Mouse (Mus musculus) embryonic facial prominence, embryonic 10.5 days (tissue): ENCODE data around the gene 4932414N04Rik. TPM values are rescaled to one million over a fixed set of nuclear protein-coding genes. Genes with fewer than 3 reads are reported as not detected.

Experiments
- DNase-seq: peaks from one replicate; pipeline ENCODE4 v3.0.0-alpha.2; 2017; ENCODE audit warnings: low spot score
- H3K27ac ChIP-seq: fragments of 300-500 bp; sonication (generic); replicated peaks from 2 replicates; pipeline ENCODE4 v1.5.1; 2016; ENCODE audit warnings: mild to moderate bottlenecking
- H3K27me3 ChIP-seq: fragments of 300-500 bp; sonication (generic); replicated peaks from 2 replicates; pipeline ENCODE4 v1.6.1; 2016; ENCODE audit warnings: low read depth, mild to moderate bottlenecking; ENCODE audit not compliant: poor library complexity, severe bottlenecking
- H3K36me3 ChIP-seq: fragments of 300-500 bp; sonication (generic); replicated peaks from 2 replicates; pipeline ENCODE4 v1.6.1; 2016; ENCODE audit warnings: mild to moderate bottlenecking, moderate library complexity
- H3K4me1 ChIP-seq: fragments of 300-500 bp; sonication (generic); 2 replicates; pipeline ENCODE4 v1.6.1; 2016
- H3K4me3 ChIP-seq: fragments of 300-500 bp; sonication (generic); 2 replicates; pipeline ENCODE4 v1.5.1; 2016; ENCODE audit warnings: mild to moderate bottlenecking, moderate library complexity
- H3K9me3 ChIP-seq: fragments of 300-500 bp; sonication (generic); 2 replicates; pipeline ENCODE4 v1.6.1; 2016; ENCODE audit warnings: mild to moderate bottlenecking
- WGBS: fragments of 180-500 bp; shearing (Covaris S2); methylation state at CpG from one replicate; pipeline ENCODE4 v1.1.7; 2016; 5-methylcytosine and 5-hydroxymethylcytosine counted together
- polyA plus RNA-seq: library from polyadenylated mRNA; unstranded; fragments of >200 nt; fragmentation: Nextera tagmentation; extraction: Ambion mirVana; gene quantifications from 2 replicates; pipeline ENCODE4 v1.2.1, GENCODE M21; 2016

4932414N04Rik gene
- polyA plus RNA-seq, 1 experiment from 2014 or later, result not detected

GRCm38 (mm10) chr2:68787161-68787675 is 130.9 kb downstream of the 4932414N04Rik start:
- 77% methylated on average over 3 of the region's 3 CpGs for WGBS
- Histone ChIP-seq H3K4me1 (peaks cover 8% of the 10 kb centered on the region), H3K27me3 (no peaks in the 10 kb centered on the region), H3K4me3 (no peak overlapping the region), H3K27ac (no peak overlapping the region), H3K9me3 (no peaks in the 10 kb centered on the region), H3K36me3 (no peaks in the 10 kb centered on the region)
- no peak for DNase-seq

- Histone ChIP-seq H3K4me3 (no peak overlapping the region), H3K27me3 (no peaks in the 10 kb centered on the region), H3K4me1 (peaks cover 13% of the 10 kb centered on the region; the same call in 1 of the 2 replicates), H3K9me3 (no peaks in the 10 kb centered on the region), H3K36me3 (no peaks in the 10 kb centered on the region), H3K27ac (no peak overlapping the region)
- WGBS, result 89% methylated on average over 5 of the region's 5 CpGs
- no peak for DNase-seq
These were observed 136.0 kb downstream of the 4932414N04Rik start for GRCm38 (mm10) chr2:68792296-68792695.

- Histone ChIP-seq H3K9me3 (no peaks in the 10 kb centered on the region), H3K36me3 (no peaks in the 10 kb centered on the region), H3K27me3 (no peaks in the 10 kb centered on the region), H3K4me1 (peaks cover 13% of the 10 kb centered on the region; the same call in 1 of the 2 replicates), H3K27ac (no peak overlapping the region), H3K4me3 (no peak overlapping the region)
- DNase-seq, result no peak
- 77% methylated on average over 1 of the region's 1 CpGs for WGBS
These were observed 137.2 kb downstream of the 4932414N04Rik start for GRCm38 (mm10) chr2:68793472-68793871.

GRCm38 (mm10) chr2:68794181-68794580 is 137.9 kb downstream of the 4932414N04Rik start:
- Histone ChIP-seq H3K27ac (no peak overlapping the region), H3K4me1 (peaks cover 13% of the 10 kb centered on the region; the same call in 1 of the 2 replicates), H3K9me3 (no peaks in the 10 kb centered on the region), H3K36me3 (no peaks in the 10 kb centered on the region), H3K27me3 (no peaks in the 10 kb centered on the region), H3K4me3 (no peak overlapping the region)
- no peak for DNase-seq
- WGBS, result 91% methylated on average over 5 of the region's 5 CpGs

- Histone ChIP-seq H3K27me3 (no peaks in the 10 kb centered on the region), H3K27ac (no peak overlapping the region), H3K36me3 (no peaks in the 10 kb centered on the region), H3K9me3 (no peaks in the 10 kb centered on the region), H3K4me3 (no peak overlapping the region), H3K4me1 (peaks cover 13% of the 10 kb centered on the region; the same call in 1 of the 2 replicates)
- 64% methylated on average over 9 of the region's 9 CpGs for WGBS
- DNase-seq, result no peak
These were observed 138.3 kb downstream of the 4932414N04Rik start for GRCm38 (mm10) chr2:68794616-68795015.

GRCm38 (mm10) chr2:68796011-68796775 is 139.9 kb downstream of the 4932414N04Rik start:
- Histone ChIP-seq H3K4me1 (peaks cover 18% of the 10 kb centered on the region; the same call in 1 of the 2 replicates), H3K27ac (no peak overlapping the region), H3K27me3 (no peaks in the 10 kb centered on the region), H3K4me3 (no peak overlapping the region), H3K9me3 (no peaks in the 10 kb centered on the region), H3K36me3 (no peaks in the 10 kb centered on the region)
- no peak for DNase-seq
- WGBS, result 70% methylated on average over 10 of the region's 10 CpGs

GRCm38 (mm10) chr2:68797106-68797505 is 140.8 kb downstream of the 4932414N04Rik start:
- H3K9me3 ChIP-seq, result no peaks in the 10 kb centered on the region
- no peaks in the 10 kb centered on the region for H3K36me3 ChIP-seq
- H3K4me1 ChIP-seq, result peaks cover 18% of the 10 kb centered on the region; the same call in 1 of the 2 replicates
- H3K27me3 ChIP-seq, result no peaks in the 10 kb centered on the region
- no peak overlapping the region for H3K4me3 ChIP-seq
- 85% methylated on average over 4 of the region's 4 CpGs for WGBS
- no peak overlapping the region for H3K27ac ChIP-seq
- no peak for DNase-seq

Other genes starting within 250 kb of the 4932414N04Rik start
- 19.3 and 19.4 TPM in 2 replicates for gene Stk39, start 184.2 kb upstream of the 4932414N04Rik start, polyA plus RNA-seq
- not detected in 2 replicates for gene 4933409G03Rik, start 74.1 kb upstream of the 4932414N04Rik start, polyA plus RNA-seq
- 28.4 and 28.8 TPM in 2 replicates for gene Cers6, start 205.0 kb downstream of the 4932414N04Rik start, polyA plus RNA-seq